Mouse (Mus musculus): Measurements from ENCODE around the gene Nusap1. TPM values are rescaled to one million over a fixed set of nuclear protein-coding genes. Genes with fewer than 3 reads are reported as not detected.
A peak's percentile ranks its signal among the peaks of the same experiment; 100 is the strongest.
"Not testable (repeated sequence)": the region's sequence is repeated elsewhere in the genome, so short reads cannot be mapped to it uniquely, and the experiment has no call there.

The Nusap1 gene
- polyA plus RNA-seq, 1 experiment from 2014 or later: 56.4 TPM

DNA sequence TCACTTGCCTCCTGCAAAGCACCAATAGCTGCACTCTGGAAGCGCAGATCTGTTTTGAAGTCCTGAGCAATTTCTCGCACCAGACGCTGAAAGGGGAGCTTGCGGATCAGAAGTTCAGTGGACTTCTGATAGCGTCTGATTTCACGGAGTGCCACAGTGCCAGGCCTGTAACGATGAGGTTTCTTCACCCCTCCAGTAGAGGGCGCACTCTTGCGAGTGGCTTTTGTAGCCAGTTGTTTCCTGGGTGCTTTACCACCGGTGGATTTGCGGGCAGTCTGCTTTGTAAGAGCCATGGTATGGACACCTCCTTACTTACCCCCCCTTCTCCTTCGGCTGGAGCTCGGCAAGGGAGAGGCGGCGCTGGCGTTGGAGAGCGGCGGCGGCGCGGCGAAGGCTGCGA lies 47.6 kb downstream of the Nusap1 start:
- not testable (repeated sequence) for H3K9ac ChIP-seq (ENCODE audit: low read depth, low read length); ATAC-seq (replicated peaks; ENCODE audit: insufficient number of reproducible peaks, low FRiP score, low TSS enrichment); H3K27ac ChIP-seq (ENCODE audit: low read depth, low read length); H3K9me3 ChIP-seq (replicated peaks; ENCODE audit: control insufficient read depth, low read length); H3K4me3 ChIP-seq (ENCODE audit: low read depth, low read length); H3K36me3 ChIP-seq (ENCODE audit: control insufficient read depth, insufficient read depth, low read length); H3K4me1 ChIP-seq (ENCODE audit: control insufficient read depth, insufficient read depth, low read length); H3K27me3 ChIP-seq (ENCODE audit: control insufficient read depth, insufficient read depth, low read length); H3K4me2 ChIP-seq
- 69% methylated on average over 18 of the region's 23 CpGs for WGBS (ENCODE audit: insufficient replicate concordance)

DNA sequence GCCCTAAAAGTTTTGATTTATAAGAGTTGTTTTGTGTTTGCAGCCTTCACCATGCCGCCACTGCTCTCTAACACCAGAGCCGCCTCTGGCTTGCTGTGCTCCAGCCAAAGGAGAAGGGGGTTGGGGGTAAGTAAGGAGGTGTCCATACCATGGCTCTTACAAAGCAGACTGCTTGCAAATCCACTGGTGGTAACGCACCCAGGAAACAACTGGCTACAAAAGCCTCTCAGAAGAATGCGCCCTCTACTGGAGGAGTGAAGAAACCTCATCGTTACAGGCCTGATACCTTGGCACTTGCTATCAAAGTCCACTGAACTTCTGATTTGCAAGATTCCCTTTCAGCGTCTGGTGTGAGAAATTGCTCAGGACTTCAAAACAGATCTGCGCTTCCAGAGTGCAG lies 50.9 kb downstream of the Nusap1 start:
- no peak for ATAC-seq (replicated peaks; ENCODE audit: insufficient number of reproducible peaks, low FRiP score, low TSS enrichment)
- Histone ChIP-seq H3K27me3 (ENCODE audit: control insufficient read depth, insufficient read depth, low read length) (no peaks in the 10 kb centered on the region), H3K9ac (ENCODE audit: low read depth, low read length) (no peak overlapping the region), H3K4me3 (ENCODE audit: low read depth, low read length) (no peak overlapping the region), H3K9me3 (replicated peaks; ENCODE audit: control insufficient read depth, low read length) (no peaks in the 10 kb centered on the region), H3K27ac (ENCODE audit: low read depth, low read length) (no peak overlapping the region), H3K4me2 (no peak overlapping the region), H3K36me3 (ENCODE audit: control insufficient read depth, insufficient read depth, low read length) (no peaks in the 10 kb centered on the region), H3K4me1 (ENCODE audit: control insufficient read depth, insufficient read depth, low read length) (no peaks in the 10 kb centered on the region)
- WGBS (ENCODE audit: insufficient replicate concordance): 16% methylated on average over 7 of the region's 7 CpGs

DNA sequence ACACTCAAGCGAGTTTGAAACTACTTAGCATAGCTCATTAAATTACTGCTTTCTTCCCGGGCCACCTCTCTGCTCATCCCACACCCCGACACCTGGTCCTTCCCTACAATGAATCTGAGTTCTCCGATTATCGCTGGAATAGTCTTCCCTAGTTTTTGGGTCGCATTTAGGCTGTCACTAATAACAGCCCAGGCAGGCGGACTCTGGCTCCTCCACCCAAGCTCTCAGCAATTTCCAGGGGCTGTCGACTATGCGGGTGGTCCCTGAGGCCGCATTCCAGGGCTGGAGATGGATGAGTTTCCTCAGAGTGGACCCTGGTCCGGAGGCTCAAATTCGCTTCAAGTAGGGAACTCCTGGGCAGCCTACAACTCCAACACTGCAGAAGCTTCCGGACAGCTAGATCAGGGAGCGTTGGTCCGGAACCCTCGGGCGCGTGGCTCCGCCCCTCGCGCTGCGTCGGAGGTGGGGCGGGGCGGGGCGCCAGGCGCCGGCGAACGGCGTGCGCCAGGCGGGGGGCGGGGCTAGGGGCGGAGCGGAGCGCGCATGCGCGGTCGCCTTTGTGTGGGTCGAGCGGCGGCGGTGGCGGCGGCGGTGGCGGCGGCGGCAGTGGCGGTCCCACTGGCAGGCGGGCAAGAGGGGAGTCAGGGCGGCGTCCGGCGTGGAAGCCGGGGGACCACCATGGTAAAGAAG lies 56.6 kb downstream of the Nusap1 start, which contains the start of gene Rtf1:
Gene Rtf1 (plus strand): TSS at position 544 of the 690 bp plus-strand sequence.
- Histone ChIP-seq H3K27me3 (ENCODE audit: control insufficient read depth, insufficient read depth, low read length) (no peaks in the 10 kb centered on the region), H3K4me1 (ENCODE audit: control insufficient read depth, insufficient read depth, low read length) (peaks cover 6% of the 10 kb centered on the region; the same call in 1 of the 2 replicates), H3K4me3 (ENCODE audit: low read depth, low read length) (peak within 1 kb of the TSS; percentile 98), H3K27ac (ENCODE audit: low read depth, low read length) (peak within 1 kb of the TSS; percentile 87), H3K4me2 (peak within 1 kb of the TSS; percentile 72), H3K9ac (ENCODE audit: low read depth, low read length) (peak within 1 kb of the TSS; percentile 95), H3K36me3 (ENCODE audit: control insufficient read depth, insufficient read depth, low read length) (no peaks in the 10 kb centered on the region), H3K9me3 (replicated peaks; ENCODE audit: control insufficient read depth, low read length) (no peaks in the 10 kb centered on the region)
- peak; percentile 95 for ATAC-seq (replicated peaks; ENCODE audit: insufficient number of reproducible peaks, low FRiP score, low TSS enrichment)
- 0% methylated on average over 52 of the region's 58 CpGs for WGBS (ENCODE audit: insufficient replicate concordance)

DNA sequence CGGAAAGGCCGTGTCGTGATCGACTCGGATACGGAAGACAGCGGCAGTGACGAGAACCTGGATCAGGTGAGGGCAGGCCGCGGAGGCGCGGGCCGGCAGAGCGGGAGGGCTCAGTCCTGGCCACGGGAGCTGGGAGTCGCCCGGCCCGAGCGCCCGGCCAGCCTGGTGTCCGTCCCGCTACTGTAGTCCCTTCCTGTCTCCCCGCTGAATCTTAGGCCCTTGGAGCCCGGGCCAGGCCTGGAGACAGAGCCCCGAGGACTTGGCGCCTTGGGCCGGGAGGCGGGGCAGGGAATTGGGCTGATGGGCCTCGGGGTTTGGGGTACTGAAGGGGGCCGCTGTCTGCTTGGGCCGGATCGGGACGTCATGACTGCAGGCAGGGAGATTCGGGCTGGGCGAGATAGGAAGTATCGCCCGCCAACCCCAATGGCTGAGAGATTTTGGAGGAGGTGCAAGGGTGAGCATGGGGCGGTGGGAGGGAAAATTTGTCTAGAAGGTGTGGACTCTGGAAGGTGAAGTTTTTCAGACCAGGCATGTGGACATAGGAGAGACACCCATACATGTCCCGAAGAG lies 57.2 kb downstream of the Nusap1 start:
- Histone ChIP-seq H3K9ac (ENCODE audit: low read depth, low read length) (peak overlapping the region; percentile 95), H3K27ac (ENCODE audit: low read depth, low read length) (peak overlapping the region; percentile 87), H3K36me3 (ENCODE audit: control insufficient read depth, insufficient read depth, low read length) (no peaks in the 10 kb centered on the region), H3K4me3 (ENCODE audit: low read depth, low read length) (peak overlapping the region; percentile 98), H3K9me3 (replicated peaks; ENCODE audit: control insufficient read depth, low read length) (no peaks in the 10 kb centered on the region), H3K27me3 (ENCODE audit: control insufficient read depth, insufficient read depth, low read length) (no peaks in the 10 kb centered on the region), H3K4me2 (peak overlapping the region; percentile 72), H3K4me1 (ENCODE audit: control insufficient read depth, insufficient read depth, low read length) (peaks cover 6% of the 10 kb centered on the region; the same call in 1 of the 2 replicates)
- WGBS (ENCODE audit: insufficient replicate concordance): under 1% methylated on average over 39 of the region's 39 CpGs
- peak; percentile 82 for ATAC-seq (replicated peaks; ENCODE audit: insufficient number of reproducible peaks, low FRiP score, low TSS enrichment)

DNA sequence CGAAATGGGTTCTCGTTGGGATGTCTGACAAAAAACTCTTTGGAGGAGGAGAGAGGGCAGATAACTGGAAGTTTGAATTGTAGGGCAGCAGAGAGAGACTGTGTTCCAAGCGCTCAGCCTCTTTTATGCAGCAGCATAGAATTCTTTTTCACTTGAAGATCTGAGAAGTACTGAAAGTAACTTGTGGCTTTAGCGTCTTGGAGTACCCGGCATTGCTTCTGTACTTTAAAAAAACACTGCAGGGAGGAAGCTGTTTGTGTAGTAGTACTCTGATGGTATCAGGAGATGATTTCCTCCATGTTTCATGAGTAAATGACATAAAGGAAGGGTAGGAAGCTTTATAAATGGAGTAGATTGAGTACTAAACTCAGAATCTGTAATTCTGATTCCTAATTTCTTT lies 57.7 kb downstream of the Nusap1 start:
- Histone ChIP-seq H3K4me3 (ENCODE audit: low read depth, low read length) (peak overlapping the region; percentile 98), H3K27me3 (ENCODE audit: control insufficient read depth, insufficient read depth, low read length) (no peaks in the 10 kb centered on the region), H3K4me1 (ENCODE audit: control insufficient read depth, insufficient read depth, low read length) (peaks cover 6% of the 10 kb centered on the region; the same call in 1 of the 2 replicates), H3K9me3 (replicated peaks; ENCODE audit: control insufficient read depth, low read length) (no peaks in the 10 kb centered on the region), H3K36me3 (ENCODE audit: control insufficient read depth, insufficient read depth, low read length) (no peaks in the 10 kb centered on the region), H3K4me2 (peak overlapping the region; percentile 72), H3K9ac (ENCODE audit: low read depth, low read length) (peak overlapping the region; percentile 95), H3K27ac (ENCODE audit: low read depth, low read length) (no peak overlapping the region)
- no peak for ATAC-seq (replicated peaks; ENCODE audit: insufficient number of reproducible peaks, low FRiP score, low TSS enrichment)
- 7% methylated on average over 5 of the region's 5 CpGs for WGBS (ENCODE audit: insufficient replicate concordance)

DNA sequence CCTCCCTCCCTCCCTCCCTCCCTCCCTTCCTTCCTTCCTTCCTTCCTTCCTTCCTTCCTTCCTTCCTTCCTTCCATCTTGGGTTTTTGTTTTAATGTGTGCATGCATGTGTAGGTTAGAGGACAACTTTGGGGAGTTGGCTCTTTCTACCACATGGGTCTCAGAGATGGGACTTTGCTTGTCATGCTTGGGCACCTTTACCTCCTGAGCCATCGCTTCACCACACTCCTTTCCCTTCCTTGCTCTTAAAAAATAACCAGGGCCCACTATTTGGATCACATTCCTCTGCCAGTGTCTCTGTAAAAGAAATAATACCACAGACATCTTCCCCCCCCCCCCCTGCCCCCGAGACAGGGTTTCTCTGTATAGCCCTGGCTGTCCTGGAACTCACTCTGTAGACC lies 65.6 kb downstream of the Nusap1 start:
- Histone ChIP-seq H3K9me3 (replicated peaks; ENCODE audit: control insufficient read depth, low read length) (no peaks in the 10 kb centered on the region), H3K4me2 (no peak overlapping the region), H3K36me3 (ENCODE audit: control insufficient read depth, insufficient read depth, low read length) (peaks cover 2% of the 10 kb centered on the region; the same call in 1 of the 2 replicates), H3K4me1 (ENCODE audit: control insufficient read depth, insufficient read depth, low read length) (peaks cover 7% of the 10 kb centered on the region; the same call in 1 of the 2 replicates), H3K4me3 (ENCODE audit: low read depth, low read length) (no peak overlapping the region), H3K27me3 (ENCODE audit: control insufficient read depth, insufficient read depth, low read length) (no peaks in the 10 kb centered on the region), H3K9ac (ENCODE audit: low read depth, low read length) (no peak overlapping the region), H3K27ac (ENCODE audit: low read depth, low read length) (no peak overlapping the region)
- no peak for ATAC-seq (replicated peaks; ENCODE audit: insufficient number of reproducible peaks, low FRiP score, low TSS enrichment)
- WGBS (ENCODE audit: insufficient replicate concordance): 78% methylated on average over 2 of the region's 2 CpGs

DNA sequence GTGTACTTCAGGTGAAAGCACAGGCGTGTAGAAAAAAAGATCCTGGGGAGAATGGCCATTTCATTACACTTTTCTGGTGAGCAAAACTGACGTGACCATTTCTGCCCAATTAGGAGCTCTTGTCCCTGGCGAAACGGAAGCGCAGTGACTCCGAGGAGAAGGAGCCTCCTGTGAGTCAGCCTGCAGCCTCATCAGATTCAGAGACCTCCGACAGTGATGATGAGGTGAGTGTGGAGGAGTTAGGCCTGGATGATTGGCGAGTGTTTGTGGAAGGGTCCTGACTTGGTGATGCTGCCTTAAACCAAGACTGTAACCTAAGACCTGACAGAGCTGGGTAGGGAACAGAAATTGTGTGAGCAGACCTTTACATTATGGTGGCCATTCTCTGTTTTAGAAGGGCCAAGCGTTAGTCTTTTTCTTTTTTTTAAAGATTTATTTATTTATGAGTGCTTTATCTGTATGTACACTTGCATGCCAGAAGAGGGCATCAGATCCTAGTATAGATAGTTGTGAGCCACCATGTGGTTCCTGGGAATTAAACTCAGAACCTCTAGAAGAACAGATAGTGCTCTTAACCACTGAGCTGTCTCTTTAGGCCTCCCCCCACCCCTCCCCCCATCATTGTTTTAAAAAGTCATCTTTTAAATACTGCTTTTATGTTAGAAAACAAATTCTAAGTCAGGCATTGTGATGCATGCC lies 74.1 kb downstream of the Nusap1 start:
- Histone ChIP-seq H3K9me3 (replicated peaks; ENCODE audit: control insufficient read depth, low read length) (no peaks in the 10 kb centered on the region), H3K4me3 (ENCODE audit: low read depth, low read length) (no peak overlapping the region), H3K9ac (ENCODE audit: low read depth, low read length) (no peak overlapping the region), H3K27me3 (ENCODE audit: control insufficient read depth, insufficient read depth, low read length) (no peaks in the 10 kb centered on the region), H3K27ac (ENCODE audit: low read depth, low read length) (no peak overlapping the region), H3K36me3 (ENCODE audit: control insufficient read depth, insufficient read depth, low read length) (no peaks in the 10 kb centered on the region), H3K4me1 (ENCODE audit: control insufficient read depth, insufficient read depth, low read length) (0 out of 2 replicates have a peak, but pooled peaks cover 5% of the 10 kb centered on the region), H3K4me2 (no peak overlapping the region)
- ATAC-seq (replicated peaks; ENCODE audit: insufficient number of reproducible peaks, low FRiP score, low TSS enrichment): no peak
- 78% methylated on average over 9 of the region's 9 CpGs for WGBS (ENCODE audit: insufficient replicate concordance)

DNA sequence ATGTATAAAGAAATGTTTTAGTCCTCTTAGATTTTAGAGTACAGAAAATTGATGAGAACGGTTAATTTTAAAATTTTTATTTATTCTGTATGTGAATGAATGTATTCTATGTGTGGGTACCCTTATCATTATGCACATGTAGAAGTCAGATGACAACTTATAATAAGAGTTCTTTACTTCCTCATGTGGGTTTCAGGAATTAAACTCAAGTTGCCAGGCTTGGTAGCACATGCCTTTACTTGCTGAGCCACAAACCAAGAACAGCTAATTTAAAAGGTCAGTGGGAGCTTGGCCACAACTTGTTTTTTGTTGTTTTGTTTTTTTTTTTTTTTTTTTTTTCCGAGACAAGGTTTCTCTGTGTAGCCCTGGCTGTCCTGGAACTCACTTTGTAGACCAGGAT lies 76.7 kb downstream of the Nusap1 start:
- H3K4me1 ChIP-seq (ENCODE audit: control insufficient read depth, insufficient read depth, low read length): 0 out of 2 replicates have a peak, but pooled peaks cover 5% of the 10 kb centered on the region
- no peak overlapping the region for H3K27ac ChIP-seq (ENCODE audit: low read depth, low read length)
- H3K9me3 ChIP-seq (replicated peaks; ENCODE audit: control insufficient read depth, low read length): no peaks in the 10 kb centered on the region
- ATAC-seq (replicated peaks; ENCODE audit: insufficient number of reproducible peaks, low FRiP score, low TSS enrichment): no peak
- no peak overlapping the region for H3K4me2 ChIP-seq
- no peaks in the 10 kb centered on the region for H3K27me3 ChIP-seq (ENCODE audit: control insufficient read depth, insufficient read depth, low read length)
- H3K9ac ChIP-seq (ENCODE audit: low read depth, low read length): no peak overlapping the region
- H3K4me3 ChIP-seq (ENCODE audit: low read depth, low read length): no peak overlapping the region
- 81% methylated on average over 2 of the region's 2 CpGs for WGBS (ENCODE audit: insufficient replicate concordance)
- H3K36me3 ChIP-seq (ENCODE audit: control insufficient read depth, insufficient read depth, low read length): no peaks in the 10 kb centered on the region
